Mouse (Mus musculus): ENCODE measurements around the gene Chml. TPM values are rescaled to one million over a fixed set of nuclear protein-coding genes. Genes with fewer than 3 reads are reported as not detected.
A peak's percentile ranks its signal among the peaks of the same experiment; 100 is the strongest.

Chml gene
- total RNA-seq (2012; rRNA removed): 10.4 and 17.4 TPM in 2 replicates

GRCm38 (mm10) chr1:175692246-175692996 is at the start of gene Chml, which contains the start of gene Opn3:
Gene Chml, minus strand, starts transcription at chr1:175692901.
Gene Opn3, minus strand, starts transcription at chr1:175692776.
- DNase-seq (ENCODE audit: low read depth, low spot score): peak; percentile 96
- Histone ChIP-seq H3K36me3 (ENCODE audit: control insufficient read depth, insufficient read depth, low read length, poor library complexity, severe bottlenecking) (peaks cover 5% of the 10 kb centered on the region), H3K4me1 (ENCODE audit: control insufficient read depth in 2 of 2, insufficient read depth in 2 of 2, low read length in 2 of 2, poor library complexity in 1 of 2) (no peaks in the 10 kb centered on the region), H3K27ac (ENCODE audit: insufficient read depth, low read depth, low read length, poor library complexity, severe bottlenecking) (peak within 1 kb of the TSS; percentile 54; the same call in 1 of the 2 replicates), H3K9ac (ENCODE audit: insufficient read depth, low read depth, low read length, poor library complexity, severe bottlenecking) (peak within 1 kb of the TSS; percentile 85), H3K4me3 (ENCODE audit: insufficient read depth in 1 of 2, low read depth in 1 of 2, low read length in 2 of 2, poor library complexity in 1 of 2, severe bottlenecking in 1 of 2) (peak within 1 kb of the TSS; percentile 72 to 95), H3K9me3 (ENCODE audit: control insufficient read depth, insufficient read depth, low read depth, low read length) (no peaks in the 10 kb centered on the region)
- in situ Hi-C loops (cut with MboI; ENCODE audit: low sequenced_read_pairs in 2 of 2, unreplicated experiment in 2 of 2): no loop called here
- TF ChIP-seq HCFC1 (IDR thresholded peaks at IDR 0.05; ENCODE audit: borderline replicate concordance, insufficient read depth, low read length) (0 out of 2 replicates have a peak, but pooled peaks have one; percentile 45), MAFK (IDR thresholded peaks at IDR 0.05; ENCODE audit: insufficient read depth, low read depth, low read length) (no peak)

GRCm38 (mm10) chr1:175725771-175726170 is 33.1 kb upstream of the Chml start:
- Histone ChIP-seq H3K4me1 (ENCODE audit: control insufficient read depth in 2 of 2, insufficient read depth in 2 of 2, low read length in 2 of 2, poor library complexity in 1 of 2) (no peaks in the 10 kb centered on the region), H3K27ac (ENCODE audit: insufficient read depth, low read depth, low read length, poor library complexity, severe bottlenecking) (no peak overlapping the region), H3K4me3 (ENCODE audit: insufficient read depth in 1 of 2, low read depth in 1 of 2, low read length in 2 of 2, poor library complexity in 1 of 2, severe bottlenecking in 1 of 2) (no peak overlapping the region), H3K9ac (ENCODE audit: insufficient read depth, low read depth, low read length, poor library complexity, severe bottlenecking) (no peak overlapping the region), H3K36me3 (ENCODE audit: control insufficient read depth, insufficient read depth, low read length, poor library complexity, severe bottlenecking) (no peaks in the 10 kb centered on the region), H3K9me3 (ENCODE audit: control insufficient read depth, insufficient read depth, low read depth, low read length) (no peaks in the 10 kb centered on the region)
- TF ChIP-seq CHD2 (IDR thresholded peaks at IDR 0.05; ENCODE audit: low read depth, low read length) (no peak), ZNF384 (IDR thresholded peaks at IDR 0.05; ENCODE audit: low read depth, low read length) (no peak), HCFC1 (IDR thresholded peaks at IDR 0.05; ENCODE audit: borderline replicate concordance, insufficient read depth, low read length) (no peak), MAFK (IDR thresholded peaks at IDR 0.05; ENCODE audit: insufficient read depth, low read depth, low read length) (no peak), ZC3H11A (IDR thresholded peaks at IDR 0.05; ENCODE audit: borderline replicate concordance, low read depth, low read length) (no peak)
- in situ Hi-C loops (cut with MboI; ENCODE audit: low sequenced_read_pairs in 2 of 2, unreplicated experiment in 2 of 2): no loop called here
- no peak for DNase-seq (ENCODE audit: low read depth, low spot score)

GRCm38 (mm10) chr1:175716832-175717231 is 24.1 kb upstream of the Chml start:
- no peak overlapping the region for H3K9ac ChIP-seq (ENCODE audit: insufficient read depth, low read depth, low read length, poor library complexity, severe bottlenecking)
- TF ChIP-seq ZNF384 (IDR thresholded peaks at IDR 0.05; ENCODE audit: low read depth, low read length): no peak
- TF ChIP-seq CHD2 (IDR thresholded peaks at IDR 0.05; ENCODE audit: low read depth, low read length): no peak
- no peak for TF ChIP-seq ZC3H11A (IDR thresholded peaks at IDR 0.05; ENCODE audit: borderline replicate concordance, low read depth, low read length)
- in situ Hi-C loops (cut with MboI; ENCODE audit: low sequenced_read_pairs in 2 of 2, unreplicated experiment in 2 of 2): no loop called here

GRCm38 (mm10) chr1:175712338-175712909 is 19.7 kb upstream of the Chml start:
- in situ Hi-C loops (cut with MboI; ENCODE audit: low sequenced_read_pairs in 2 of 2, unreplicated experiment in 2 of 2): no loop called here
- H3K9me3 ChIP-seq (ENCODE audit: control insufficient read depth, insufficient read depth, low read depth, low read length): no peaks in the 10 kb centered on the region
- H3K4me3 ChIP-seq (ENCODE audit: insufficient read depth in 1 of 2, low read depth in 1 of 2, low read length in 2 of 2, poor library complexity in 1 of 2, severe bottlenecking in 1 of 2): no peak overlapping the region
- no peak for DNase-seq (ENCODE audit: low read depth, low spot score)
- H3K9ac ChIP-seq (ENCODE audit: insufficient read depth, low read depth, low read length, poor library complexity, severe bottlenecking): no peak overlapping the region
- H3K4me1 ChIP-seq (ENCODE audit: control insufficient read depth in 2 of 2, insufficient read depth in 2 of 2, low read length in 2 of 2, poor library complexity in 1 of 2): peaks cover 0 to 5% of the 10 kb centered on the region in 2 experiments; a peak in 1 of 4 replicates
- H3K27ac ChIP-seq (ENCODE audit: insufficient read depth, low read depth, low read length, poor library complexity, severe bottlenecking): no peak overlapping the region; the same call in 1 of the 2 replicates
- no peaks in the 10 kb centered on the region for H3K36me3 ChIP-seq (ENCODE audit: control insufficient read depth, insufficient read depth, low read length, poor library complexity, severe bottlenecking)
- TF ChIP-seq ZNF384 (IDR thresholded peaks at IDR 0.05; ENCODE audit: low read depth, low read length) (no peak), HCFC1 (IDR thresholded peaks at IDR 0.05; ENCODE audit: borderline replicate concordance, insufficient read depth, low read length) (no peak), MAFK (IDR thresholded peaks at IDR 0.05; ENCODE audit: insufficient read depth, low read depth, low read length) (no peak), ZC3H11A (IDR thresholded peaks at IDR 0.05; ENCODE audit: borderline replicate concordance, low read depth, low read length) (no peak)

More at GRCm38 (mm10) chr1:175716832-175717231, 24.1 kb upstream of the Chml start:
- H3K4me3 ChIP-seq (ENCODE audit: insufficient read depth in 1 of 2, low read depth in 1 of 2, low read length in 2 of 2, poor library complexity in 1 of 2, severe bottlenecking in 1 of 2): no peak overlapping the region
- no peaks in the 10 kb centered on the region for H3K9me3 ChIP-seq (ENCODE audit: control insufficient read depth, insufficient read depth, low read depth, low read length)
- H3K27ac ChIP-seq (ENCODE audit: insufficient read depth, low read depth, low read length, poor library complexity, severe bottlenecking): no peak overlapping the region
- DNase-seq (ENCODE audit: low read depth, low spot score): no peak
- H3K36me3 ChIP-seq (ENCODE audit: control insufficient read depth, insufficient read depth, low read length, poor library complexity, severe bottlenecking): no peaks in the 10 kb centered on the region
- peaks cover 0 to 5% of the 10 kb centered on the region in 2 experiments; a peak in 1 of 4 replicates for H3K4me1 ChIP-seq (ENCODE audit: control insufficient read depth in 2 of 2, insufficient read depth in 2 of 2, low read length in 2 of 2, poor library complexity in 1 of 2)
